Mouse (Mus musculus) R1 (cell line): ENCODE results near the gene Cdk7.

Source experiments
- DNase-seq: peaks from one replicate; pipeline ENCODE4 v3.0.0-alpha.2; 2018; ENCODE audit warnings: low read depth, low spot score

The Cdk7 gene

DNA sequence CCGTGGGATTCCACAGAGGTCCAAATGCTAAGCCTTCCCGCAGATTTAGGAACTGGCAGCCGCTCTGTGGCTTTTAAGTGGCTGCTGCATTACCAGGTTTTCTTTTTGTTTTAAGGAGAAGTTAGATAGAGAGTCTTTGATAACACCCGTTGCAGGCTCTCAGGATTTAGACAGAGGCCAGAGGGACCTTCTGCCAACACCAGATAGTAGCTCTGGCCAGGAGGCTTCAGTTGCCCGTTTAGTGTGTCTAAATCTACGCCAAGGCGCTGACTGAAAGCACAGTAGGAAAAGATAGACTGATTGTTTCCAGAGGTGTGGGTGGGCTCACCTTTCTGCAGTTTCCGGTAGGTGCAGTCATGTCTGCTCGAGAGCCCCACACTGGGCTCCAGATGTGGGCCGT is 5.5 kb downstream of the Cdk7 start:
- DNase-seq = peak; percentile 37

GRCm38 (mm10) chr13:100724051-100724754 is 6.5 kb downstream of the Cdk7 start:
- peak; percentile 80 for DNase-seq

DNA sequence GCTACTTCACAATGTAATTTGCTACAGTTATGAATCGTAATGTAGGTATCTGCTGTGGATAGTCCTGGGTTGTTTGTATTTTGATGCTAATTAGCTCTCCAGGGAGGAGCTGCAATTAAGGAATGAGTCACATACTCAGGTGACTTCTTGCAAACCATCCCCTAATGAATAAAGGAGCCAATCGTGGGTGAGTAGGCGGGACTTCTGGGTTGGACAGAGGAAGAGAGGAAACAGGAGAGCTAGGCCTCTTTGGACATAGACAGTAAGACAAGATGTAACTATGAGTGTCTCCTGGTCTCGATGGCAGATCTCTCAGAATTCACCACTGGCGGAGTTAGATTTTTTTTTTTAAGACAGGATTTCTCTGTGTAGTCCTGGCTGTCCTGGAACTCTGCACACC is 9.1 kb downstream of the Cdk7 start:
- peak; percentile 90 for DNase-seq

DNA sequence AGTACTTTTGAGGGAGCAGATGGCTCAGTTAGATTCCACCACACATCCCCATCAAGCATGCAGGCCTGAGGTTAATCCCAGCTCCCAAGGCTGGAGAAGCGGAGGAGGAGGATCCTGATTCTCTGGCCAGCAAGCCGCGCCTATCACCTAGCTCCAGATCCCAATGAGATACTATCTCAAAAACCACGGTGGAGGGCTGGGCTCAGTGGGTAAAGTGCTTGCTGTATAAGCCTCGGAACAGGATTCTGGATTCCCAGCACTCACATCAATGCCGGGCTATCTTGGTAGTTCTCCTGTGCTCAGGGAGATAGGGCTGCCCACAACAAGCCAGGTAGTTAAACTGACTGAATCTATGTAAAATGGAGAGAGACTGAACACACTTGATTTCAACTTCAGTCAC is 15.3 kb downstream of the Cdk7 start:
- no peak for DNase-seq

- no peak for DNase-seq
These were observed 24.5 kb downstream of the Cdk7 start for GRCm38 (mm10) chr13:100706206-100706605.

DNA sequence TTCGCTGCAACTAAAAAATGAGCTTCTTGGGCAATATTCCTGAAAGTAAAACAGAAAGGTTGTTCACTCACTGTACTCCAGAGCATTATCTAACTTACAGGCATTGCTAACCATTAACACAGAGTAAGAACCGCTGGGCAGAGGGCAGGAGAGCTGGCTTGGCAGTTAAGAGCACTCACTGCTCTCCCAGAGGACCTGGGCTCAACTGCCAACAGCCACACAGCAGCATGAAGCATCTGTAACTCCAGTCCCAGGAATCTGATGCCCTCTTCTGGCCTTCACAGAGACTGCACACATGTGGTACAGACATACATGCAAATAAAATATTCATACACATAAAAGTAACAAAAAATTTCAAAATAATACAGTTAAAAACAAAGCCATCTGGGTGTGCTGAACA is 27.3 kb downstream of the Cdk7 start:
- peak; percentile 59 for DNase-seq

GRCm38 (mm10) chr13:100698866-100699265 is 31.9 kb downstream of the Cdk7 start:
- DNase-seq = no peak

GRCm38 (mm10) chr13:100697541-100697940 is 33.2 kb downstream of the Cdk7 start:
- DNase-seq = no peak

DNA sequence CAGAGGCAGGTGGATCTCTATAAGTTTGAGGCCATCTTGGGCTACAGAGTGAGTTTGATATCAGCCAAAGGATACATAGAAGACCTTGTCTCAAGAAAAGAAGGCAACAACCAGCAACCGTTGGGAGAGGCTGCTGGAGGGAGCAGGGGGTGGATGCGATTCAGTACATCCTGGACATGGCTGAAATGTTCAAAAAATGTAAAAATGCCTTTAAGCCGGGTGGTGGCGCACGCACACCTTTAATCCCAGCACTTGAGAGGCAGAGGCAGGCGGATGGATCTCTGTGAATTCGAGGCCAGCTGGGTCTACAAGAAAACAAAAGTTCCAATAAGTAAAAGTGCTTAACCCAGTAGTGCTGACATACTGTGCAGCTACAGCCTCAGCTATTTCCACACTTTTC is 43.2 kb downstream of the Cdk7 start:
- DNase-seq = peak; percentile 79

DNA sequence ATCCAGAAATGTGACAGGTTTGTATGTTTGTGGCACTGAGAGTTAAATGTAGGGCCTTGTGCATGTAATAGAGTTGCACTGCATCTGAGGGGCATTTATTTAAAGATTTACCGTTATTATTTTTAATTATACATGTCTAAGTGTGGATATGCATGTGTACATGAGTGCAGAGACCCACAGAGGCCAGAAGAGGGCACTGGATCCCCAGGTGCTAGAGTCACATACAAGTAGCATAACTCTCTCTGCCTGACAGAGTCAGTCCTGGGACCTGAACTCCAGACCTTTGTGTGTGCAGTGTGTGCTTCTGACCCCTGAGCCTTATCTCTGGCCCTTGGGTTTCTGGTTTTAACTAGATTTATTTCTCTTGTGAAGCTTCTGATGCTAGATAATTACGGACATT is 46.4 kb downstream of the Cdk7 start:
- peak; percentile 75 for DNase-seq

DNA sequence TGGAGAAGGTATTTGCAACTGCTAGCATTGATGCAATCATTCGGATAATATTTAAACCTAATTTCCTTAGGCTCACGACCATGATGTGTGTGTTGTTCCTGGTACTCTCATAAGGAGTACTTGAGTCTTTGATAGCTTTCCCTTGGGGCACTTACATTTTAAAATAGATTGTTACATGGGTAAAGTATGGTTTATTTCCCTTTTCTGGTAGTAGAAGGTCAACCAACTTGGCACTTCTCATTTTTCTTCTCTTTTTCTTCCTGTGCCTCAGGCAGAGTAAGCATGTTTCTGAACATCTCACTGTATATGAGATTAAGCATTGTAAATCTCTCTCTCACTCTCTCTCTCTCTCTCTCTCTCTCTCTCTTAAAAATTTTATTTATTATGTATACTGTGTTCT is 47.9 kb downstream of the Cdk7 start:
- DNase-seq = no peak

DNA sequence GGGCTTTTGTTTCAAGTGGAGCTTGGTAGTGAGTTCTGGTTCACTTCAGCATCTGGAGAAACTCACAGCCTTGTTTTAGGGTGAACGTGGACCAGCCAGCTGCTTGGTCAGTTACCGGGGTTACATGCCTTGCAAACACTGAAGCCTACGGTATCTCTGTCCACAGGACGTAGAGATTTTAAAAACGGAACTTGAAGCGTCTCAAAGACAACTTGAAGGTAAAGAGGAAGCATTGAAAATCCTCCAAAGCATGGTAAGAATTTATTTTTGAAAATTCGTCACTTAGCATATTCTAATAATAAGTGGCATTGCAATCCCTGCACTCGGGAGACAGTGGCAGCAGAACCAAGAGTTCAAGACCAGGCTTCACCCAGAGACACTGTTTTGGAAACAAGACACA is 49.1 kb downstream of the Cdk7 start:
- DNase-seq = no peak

DNA sequence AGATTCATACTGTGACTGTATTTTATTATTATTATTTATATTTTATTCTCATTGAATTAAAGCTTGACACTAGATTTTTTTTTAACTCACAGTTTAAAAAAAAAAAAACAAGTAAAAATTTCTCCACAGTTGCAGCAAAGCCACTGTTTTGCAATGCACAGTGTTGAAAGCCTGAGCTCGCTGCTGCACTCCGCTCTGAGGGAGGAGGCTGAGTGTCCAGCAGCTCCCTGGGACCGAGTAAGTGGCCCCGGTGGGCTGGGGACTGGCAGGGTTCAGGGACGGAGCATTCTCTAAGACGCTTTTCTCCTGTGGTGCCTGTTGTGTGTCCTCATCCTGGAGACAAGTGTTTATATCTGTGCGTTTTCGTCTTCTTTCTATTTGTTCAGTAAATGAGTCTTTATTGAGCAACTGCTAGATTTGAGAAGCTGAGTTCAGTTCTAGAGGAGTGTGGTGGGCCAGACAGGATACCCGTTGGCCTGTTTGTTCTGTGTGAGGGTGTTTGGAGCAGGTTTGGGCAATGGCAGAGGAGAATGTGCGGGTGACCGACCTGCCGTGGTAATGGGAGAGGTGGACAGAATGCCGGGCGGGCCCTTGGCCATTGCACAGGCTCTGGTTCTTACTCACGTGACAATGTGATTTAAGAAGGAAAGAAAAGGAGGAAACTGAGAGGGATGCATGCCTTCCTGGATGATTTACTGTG is 54.7 kb downstream of the Cdk7 start:
- DNase-seq = no peak

DNA sequence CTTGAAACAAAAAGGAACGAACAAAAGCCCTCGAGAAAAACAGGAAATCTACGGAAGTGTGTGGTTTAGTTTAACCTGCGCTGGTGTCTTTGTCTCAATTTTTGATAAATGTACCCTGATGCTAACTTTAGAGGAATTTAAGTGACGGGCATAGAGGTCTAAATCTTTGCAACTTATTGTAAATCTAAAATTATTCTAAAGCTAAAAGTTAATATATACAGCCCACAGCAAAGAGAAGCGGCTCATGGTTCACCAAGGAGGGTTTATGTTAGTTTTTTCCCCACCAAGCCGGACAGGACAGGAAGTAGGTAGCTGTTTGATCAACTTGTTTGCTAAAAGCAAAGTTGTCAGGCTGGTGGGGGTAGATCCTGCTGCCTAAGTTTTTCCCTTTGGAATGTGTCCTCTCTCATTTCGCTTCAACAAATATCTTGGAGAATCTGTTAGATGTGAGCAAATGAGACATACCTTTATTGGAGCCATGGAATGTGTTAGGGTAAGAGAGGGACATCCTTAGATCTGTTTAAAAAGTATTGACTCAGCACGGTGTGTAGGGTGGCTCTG is 60.5 kb downstream of the Cdk7 start:
- no peak for DNase-seq

DNA sequence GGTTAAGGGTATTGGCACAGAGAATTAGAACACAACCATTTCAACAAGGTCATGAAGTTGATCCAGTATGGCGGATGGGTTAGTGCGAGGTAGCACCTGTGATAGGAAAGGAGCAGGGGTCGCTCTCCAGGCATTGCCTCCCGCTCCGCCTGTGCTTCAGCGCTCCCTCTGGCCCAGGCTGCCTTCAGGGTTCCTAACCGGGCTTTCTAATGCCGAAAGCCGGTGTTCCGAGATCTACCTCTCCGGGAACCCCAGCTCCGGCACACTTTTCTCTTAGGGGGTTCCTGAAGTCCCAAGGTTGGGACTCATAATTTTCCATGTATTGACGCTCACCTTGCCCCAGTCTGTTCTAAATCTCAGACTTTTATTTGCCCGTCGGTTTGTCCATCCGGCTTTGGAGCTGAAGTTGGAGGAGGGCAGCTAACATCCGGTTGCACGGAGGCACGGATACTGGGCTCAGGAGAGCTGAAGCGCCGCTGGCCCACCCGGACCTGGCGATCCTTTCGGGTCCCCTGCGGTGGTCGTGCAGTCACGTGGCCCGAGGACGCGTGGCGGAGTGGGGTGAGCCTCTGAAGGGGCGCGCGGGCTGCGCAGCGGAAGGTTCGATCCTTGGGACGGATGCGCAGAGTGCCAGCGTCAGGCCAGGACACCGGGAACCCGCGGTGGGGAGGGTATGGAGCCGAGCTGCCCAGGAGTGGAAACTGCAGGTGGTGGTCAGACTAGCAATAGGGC is 61.3 kb downstream of the Cdk7 start, which contains the start of gene Ccdc125:
Ccdc125 (plus strand) TSS at position 427 of the 732 bp plus-strand sequence.
- DNase-seq = peak; percentile 67

DNA sequence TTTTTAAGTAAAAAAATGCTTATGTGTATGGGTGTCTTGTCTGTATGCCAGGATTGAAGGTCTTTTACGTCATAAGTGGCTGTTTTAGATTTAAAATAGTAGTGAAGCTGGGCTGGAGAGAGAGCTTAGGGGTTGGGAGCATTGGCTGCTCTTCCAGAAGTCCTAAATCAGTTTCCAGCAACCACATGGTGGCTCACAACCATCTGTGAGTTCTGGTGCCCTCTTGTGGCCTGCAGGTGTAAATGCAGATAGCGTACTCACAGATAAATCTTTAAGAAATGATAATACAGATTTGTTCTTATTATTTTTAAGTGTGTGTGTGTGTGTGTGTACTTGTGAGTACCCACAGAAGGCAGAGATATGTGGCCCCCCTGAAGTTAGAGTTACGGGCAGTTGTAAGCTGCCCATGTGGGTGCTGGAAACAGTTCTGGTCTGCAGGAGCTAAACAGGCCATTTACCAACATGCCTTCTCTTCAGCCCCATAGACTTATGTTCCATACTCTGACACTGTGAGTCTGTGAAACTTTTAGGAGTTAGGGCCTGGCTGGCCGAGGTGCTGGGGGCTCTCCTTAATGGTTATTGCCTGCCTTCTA is 70.8 kb downstream of the Cdk7 start:
- DNase-seq = peak; percentile 81

- no peak for DNase-seq
These were observed 72.6 kb downstream of the Cdk7 start for GRCm38 (mm10) chr13:100658091-100658490.
